Mouse (Mus musculus): ENCODE data around the gene Nat8f5.

DNA sequence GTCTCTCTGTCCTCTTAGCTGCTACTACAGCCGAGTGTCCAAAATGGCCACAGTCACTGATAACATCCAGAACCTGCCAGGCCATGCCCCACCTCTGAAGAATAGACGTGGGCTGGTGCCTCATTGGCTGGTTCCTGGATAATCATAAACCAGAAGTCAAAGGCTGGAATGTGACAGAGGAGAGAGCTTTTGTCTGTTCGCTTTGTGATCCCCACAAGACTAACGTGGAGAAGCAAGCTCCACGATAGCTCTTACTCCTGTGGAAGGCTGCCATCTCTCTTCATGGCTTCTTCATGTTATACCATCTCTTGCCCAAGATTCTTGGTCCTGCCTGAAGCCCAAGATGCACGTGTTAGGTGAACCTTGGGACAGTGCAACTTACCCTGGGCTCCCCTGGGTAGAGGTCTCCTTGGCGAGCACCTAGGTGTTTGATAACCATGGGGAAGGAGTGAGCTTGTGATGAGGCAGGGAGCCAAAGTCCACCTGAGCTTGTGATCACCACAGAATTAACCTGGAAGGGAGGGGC, 11.1 kb upstream of the Nat8f5 start, which contains the start of gene Nat8:
- TF ChIP-seq CTCF (IDR thresholded peaks at IDR 0.05; ENCODE audit: insufficient read depth, low read depth, low read length), result no peak
- no peak for TF ChIP-seq POLR2A (IDR thresholded peaks at IDR 0.05; ENCODE audit: insufficient read depth, low read depth, low read length)
